Mouse (Mus musculus) liver, embryonic 16.5 days (tissue): ENCODE data around the gene Ndufa11. TPM values are rescaled to one million over a fixed set of nuclear protein-coding genes. Genes with fewer than 3 reads are reported as not detected.

Source experiments
- ATAC-seq: fragments of 200-750 bp; cut with Nextera tagmentation; 2 replicates; pipeline ENCODE4 v1.8.0; 2017; ENCODE audit warnings: low read depth, mild to moderate bottlenecking, moderate number of reproducible peaks, moderate library complexity
- H3K27ac ChIP-seq: fragments of 300-500 bp; sonication (generic); 2 replicates; pipeline ENCODE4 v1.5.1; 2014; ENCODE audit warnings: mild to moderate bottlenecking, low read length
- H3K27me3 ChIP-seq: fragments of 300-500 bp; sonication (generic); 2 replicates; pipeline ENCODE4 v1.6.1; 2014; ENCODE audit warnings: low read depth, low read length, mixed read lengths; ENCODE audit not compliant: control insufficient read depth, insufficient read depth
- H3K36me3 ChIP-seq: fragments of 300-500 bp; sonication (generic); 2 replicates; pipeline ENCODE4 v1.6.1; 2014; ENCODE audit warnings: mild to moderate bottlenecking; ENCODE audit not compliant: control insufficient read depth, insufficient read depth
- H3K4me1 ChIP-seq: fragments of 300-500 bp; sonication (generic); 2 replicates; pipeline ENCODE4 v1.6.1; 2014; ENCODE audit warnings: low read depth, low read length, mixed read lengths; ENCODE audit not compliant: control insufficient read depth
- H3K4me2 ChIP-seq: fragments of 300-500 bp; sonication (generic); 2 replicates; pipeline ENCODE4 v1.6.1; 2014; ENCODE audit warnings: low read depth, low read length, mixed read lengths
- H3K4me3 ChIP-seq: fragments of 300-500 bp; sonication (generic); 2 replicates; pipeline ENCODE4 v1.5.1; 2014; ENCODE audit warnings: low read depth, mild to moderate bottlenecking, low read length
- H3K9ac ChIP-seq: fragments of 300-500 bp; sonication (generic); 2 replicates; pipeline ENCODE4 v1.6.1; 2014; ENCODE audit warnings: low read depth, low read length
- H3K9me3 ChIP-seq: fragments of 300-500 bp; sonication (generic); replicated peaks from 2 replicates; pipeline ENCODE4 v1.6.1; 2016; ENCODE audit warnings: low read length; ENCODE audit not compliant: control insufficient read depth
- WGBS: fragments of 180-500 bp; shearing (Covaris S2); extraction: QIAGEN DNeasy Blood & Tissue Kit; methylation state at CpG from one replicate; pipeline ENCODE4 v1.1.7; 2014; ENCODE audit not compliant: insufficient replicate concordance; 5-methylcytosine and 5-hydroxymethylcytosine counted together
- polyA plus RNA-seq: library from polyadenylated mRNA; unstranded; fragments of >200 nt; fragmentation: Nextera tagmentation; extraction: Ambion mirVana; gene quantifications from 2 replicates; pipeline ENCODE4 v1.2.1, GENCODE M21; 2015

Gene Ndufa11
- polyA plus RNA-seq, 1 experiment from 2014 or later: 210 TPM

GRCm38 (mm10) chr17:56762769-56763731 lies 45.5 kb downstream of the Ndufa11 start:
- Histone ChIP-seq H3K4me1 (peaks cover 47% of the 10 kb centered on the region), H3K27me3 (peaks cover 2% of the 10 kb centered on the region; the same call in 1 of the 2 replicates), H3K36me3 (peaks cover 5% of the 10 kb centered on the region), H3K9me3 (no peaks in the 10 kb centered on the region; the same call in 1 of the 2 replicates), H3K9ac (peak overlapping the region; percentile 42), H3K4me3 (peak overlapping the region; percentile 59), H3K4me2 (peak overlapping the region; percentile 84), H3K27ac (peak overlapping the region; percentile 86)
- ATAC-seq: no peak
- WGBS: 27% methylated on average over 27 of the region's 27 CpGs

DNA sequence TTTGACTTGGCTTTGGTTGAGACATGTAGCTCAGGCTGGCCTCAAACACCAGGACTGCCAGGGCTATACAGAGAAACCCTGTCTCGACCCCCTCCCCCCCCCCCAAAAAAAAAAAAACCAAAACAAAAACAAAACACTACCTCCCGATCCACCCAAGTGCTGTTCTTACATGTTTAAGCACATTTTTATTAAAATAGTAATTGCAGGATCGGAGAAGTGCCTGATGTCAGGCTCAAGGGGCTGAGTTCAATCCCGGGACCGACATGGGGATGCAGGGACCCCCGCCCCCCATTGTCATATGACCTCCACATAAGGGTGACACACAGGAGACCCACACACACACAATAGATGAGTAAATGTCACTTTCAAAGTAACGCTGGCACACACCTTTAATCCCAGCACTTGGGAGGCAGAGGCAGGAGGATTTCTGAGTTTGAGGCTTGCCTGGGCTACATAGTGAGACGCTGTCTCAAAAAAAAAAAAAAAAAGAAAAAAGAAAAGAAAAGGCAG lies 46.2 kb downstream of the Ndufa11 start:
- H3K27me3 ChIP-seq: peaks cover 2% of the 10 kb centered on the region; the same call in 1 of the 2 replicates
- H3K4me3 ChIP-seq: peak overlapping the region; percentile 87
- peaks cover 13% of the 10 kb centered on the region for H3K36me3 ChIP-seq
- H3K4me1 ChIP-seq: peaks cover 41% of the 10 kb centered on the region
- H3K9ac ChIP-seq: peak overlapping the region; percentile 88; the same call in 1 of the 2 replicates
- ATAC-seq: no peak
- WGBS: 53% methylated on average over 8 of the region's 8 CpGs
- peak overlapping the region; percentile 86 for H3K4me2 ChIP-seq
- H3K27ac ChIP-seq: peak overlapping the region; percentile 97
- no peaks in the 10 kb centered on the region for H3K9me3 ChIP-seq

GRCm38 (mm10) chr17:56764474-56765354 lies 47.1 kb downstream of the Ndufa11 start, which contains the start of gene Dus3l:
Gene Dus3l, plus strand, starts transcription at chr17:56764757.
- Histone ChIP-seq H3K9ac (peak within 1 kb of the TSS; percentile 88), H3K36me3 (peaks cover 22% of the 10 kb centered on the region), H3K4me1 (peaks cover 41% of the 10 kb centered on the region), H3K27me3 (no peaks in the 10 kb centered on the region), H3K27ac (peak within 1 kb of the TSS; percentile 97), H3K9me3 (no peaks in the 10 kb centered on the region), H3K4me2 (peak within 1 kb of the TSS; percentile 86), H3K4me3 (peak within 1 kb of the TSS; percentile 87)
- ATAC-seq: peak; percentile 71
- WGBS: under 1% methylated on average over 54 of the region's 58 CpGs

DNA sequence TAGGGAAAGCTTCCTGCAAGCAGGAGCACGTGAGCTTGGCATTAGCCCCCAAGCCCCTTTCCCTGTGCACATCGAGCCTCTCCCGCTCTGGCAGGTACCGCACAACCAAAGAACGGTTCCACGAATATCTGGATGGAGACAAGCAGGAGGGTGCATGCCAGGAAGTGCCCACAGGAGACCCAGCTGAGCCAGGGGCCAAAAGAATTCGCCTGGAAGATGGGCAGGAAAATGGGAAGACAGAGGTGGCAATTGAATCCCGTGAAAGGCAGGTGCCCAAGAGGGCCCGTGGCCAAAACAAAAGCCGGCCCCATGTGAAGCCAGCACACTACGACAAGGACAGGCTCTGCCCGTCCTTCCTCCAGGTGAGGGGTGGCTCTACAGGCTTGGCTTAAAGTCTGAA lies 47.9 kb downstream of the Ndufa11 start:
- peak overlapping the region; percentile 97; the same call in 1 of the 2 replicates for H3K27ac ChIP-seq
- no peaks in the 10 kb centered on the region for H3K9me3 ChIP-seq
- 34% methylated on average over 12 of the region's 12 CpGs for WGBS
- peaks cover 22% of the 10 kb centered on the region for H3K36me3 ChIP-seq
- peak overlapping the region; percentile 88 for H3K9ac ChIP-seq
- no peak for ATAC-seq
- peak overlapping the region; percentile 87 for H3K4me3 ChIP-seq
- H3K27me3 ChIP-seq: no peaks in the 10 kb centered on the region
- peak overlapping the region; percentile 86 for H3K4me2 ChIP-seq
- peaks cover 41% of the 10 kb centered on the region for H3K4me1 ChIP-seq

GRCm38 (mm10) chr17:56766631-56767405 lies 49.3 kb downstream of the Ndufa11 start:
- H3K27ac ChIP-seq: no peak overlapping the region
- no peak for ATAC-seq
- no peak overlapping the region for H3K9ac ChIP-seq
- H3K4me3 ChIP-seq: no peak overlapping the region
- H3K4me1 ChIP-seq: peaks cover 32% of the 10 kb centered on the region
- no peaks in the 10 kb centered on the region for H3K9me3 ChIP-seq
- WGBS: 91% methylated on average over 27 of the region's 27 CpGs
- no peak overlapping the region for H3K4me2 ChIP-seq
- peaks cover 22% of the 10 kb centered on the region for H3K36me3 ChIP-seq
- H3K27me3 ChIP-seq: no peaks in the 10 kb centered on the region

DNA sequence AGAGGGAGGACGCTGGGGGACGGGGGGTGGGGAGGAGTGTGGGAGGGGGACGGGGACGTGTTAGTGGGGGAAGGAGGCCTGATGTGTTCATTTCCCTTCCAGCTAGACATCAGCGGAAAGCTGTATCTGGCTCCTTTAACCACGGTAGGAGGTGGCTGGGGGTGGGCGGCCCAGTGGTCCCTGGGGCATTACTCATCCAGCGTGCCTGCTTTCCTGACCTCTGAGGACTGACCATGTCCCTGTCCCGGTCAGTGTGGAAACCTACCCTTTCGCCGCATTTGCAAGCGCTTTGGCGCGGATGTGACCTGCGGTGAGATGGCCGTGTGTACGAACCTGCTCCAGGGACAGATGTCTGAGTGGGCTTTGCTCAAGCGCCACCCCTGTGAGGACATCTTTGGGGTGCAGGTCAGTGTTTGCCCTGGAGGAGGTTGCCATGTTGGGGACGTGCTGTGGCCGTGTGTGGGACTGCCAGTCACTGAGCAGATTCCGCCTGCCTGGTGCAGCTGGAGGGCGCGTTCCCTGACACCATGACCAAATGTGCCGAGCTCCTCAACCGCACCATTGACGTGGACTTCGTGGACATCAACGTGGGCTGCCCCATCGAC lies 50.1 kb downstream of the Ndufa11 start:
- H3K36me3 ChIP-seq: peaks cover 22% of the 10 kb centered on the region
- no peak overlapping the region for H3K27ac ChIP-seq

DNA sequence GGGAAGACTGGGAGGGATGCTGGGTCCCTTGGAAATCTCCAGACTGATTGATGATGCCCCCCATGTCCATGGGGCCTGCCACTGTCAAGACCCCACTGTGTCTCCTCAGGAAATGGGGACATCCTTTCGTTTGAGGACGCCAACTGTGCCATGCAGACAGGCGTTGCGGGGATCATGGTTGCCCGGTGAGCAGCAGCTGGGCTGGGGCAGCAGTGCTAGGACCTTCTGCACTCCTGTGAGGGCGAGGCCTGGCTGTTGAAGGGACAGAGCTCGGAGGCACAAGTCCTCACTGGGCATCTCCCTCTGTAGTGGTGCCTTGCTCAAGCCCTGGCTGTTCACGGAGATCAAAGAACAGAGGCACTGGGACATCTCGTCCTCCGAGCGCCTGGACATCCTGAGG lies 51.4 kb downstream of the Ndufa11 start:
- H3K4me2 ChIP-seq: no peak overlapping the region
- no peak for ATAC-seq
- H3K4me3 ChIP-seq: no peak overlapping the region
- no peak overlapping the region for H3K9ac ChIP-seq
- peaks cover 22% of the 10 kb centered on the region for H3K36me3 ChIP-seq
- H3K4me1 ChIP-seq: peaks cover 21% of the 10 kb centered on the region
- no peaks in the 10 kb centered on the region for H3K27me3 ChIP-seq
- no peak overlapping the region for H3K27ac ChIP-seq
- no peaks in the 10 kb centered on the region for H3K9me3 ChIP-seq
- 86% methylated on average over 11 of the region's 11 CpGs for WGBS

More for the DNA sequence above, 50.1 kb downstream of the Ndufa11 start:
- 88% methylated on average over 29 of the region's 29 CpGs for WGBS
- H3K27me3 ChIP-seq: no peaks in the 10 kb centered on the region
- H3K9me3 ChIP-seq: no peaks in the 10 kb centered on the region
- no peak overlapping the region for H3K4me2 ChIP-seq
- ATAC-seq: no peak
- no peak overlapping the region for H3K9ac ChIP-seq
- peaks cover 24% of the 10 kb centered on the region for H3K4me1 ChIP-seq
- no peak overlapping the region for H3K4me3 ChIP-seq

- H3K4me2 ChIP-seq: no peak within 1 kb of the TSS
- H3K9me3 ChIP-seq: no peaks in the 10 kb centered on the region
- no peak within 1 kb of the TSS for H3K27ac ChIP-seq
- H3K9ac ChIP-seq: no peak within 1 kb of the TSS
- peaks cover 17% of the 10 kb centered on the region for H3K4me1 ChIP-seq
- H3K4me3 ChIP-seq: no peak within 1 kb of the TSS
- peaks cover 22% of the 10 kb centered on the region for H3K36me3 ChIP-seq
- no peak for ATAC-seq
- WGBS: 82% methylated on average over 5 of the region's 5 CpGs
- no peaks in the 10 kb centered on the region for H3K27me3 ChIP-seq
Observed at GRCm38 (mm10) chr17:56769950-56770349, 52.4 kb downstream of the Ndufa11 start, which contains the start of gene Prr22. Gene Prr22, plus strand, starts transcription at chr17:56770250.
